Mouse (Mus musculus) heart, adult 2 months (tissue): ENCODE results near the gene Zp1.

Experiments
- CTCF ChIP-seq: fragments of 200-600 bp; IDR thresholded peaks from 2 replicates; pipeline ENCODE4 v1.8.1; 2022; ENCODE audit warnings: antibody characterized with exemption, mild to moderate bottlenecking, moderate library complexity
- POLR2A ChIP-seq: fragments of 200-500 bp; IDR thresholded peaks from 2 replicates; pipeline ENCODE4 v1.6.1; 2011; ENCODE audit warnings: mild to moderate bottlenecking, low read depth, low read length, control low read depth; ENCODE audit not compliant: insufficient read depth

DNA sequence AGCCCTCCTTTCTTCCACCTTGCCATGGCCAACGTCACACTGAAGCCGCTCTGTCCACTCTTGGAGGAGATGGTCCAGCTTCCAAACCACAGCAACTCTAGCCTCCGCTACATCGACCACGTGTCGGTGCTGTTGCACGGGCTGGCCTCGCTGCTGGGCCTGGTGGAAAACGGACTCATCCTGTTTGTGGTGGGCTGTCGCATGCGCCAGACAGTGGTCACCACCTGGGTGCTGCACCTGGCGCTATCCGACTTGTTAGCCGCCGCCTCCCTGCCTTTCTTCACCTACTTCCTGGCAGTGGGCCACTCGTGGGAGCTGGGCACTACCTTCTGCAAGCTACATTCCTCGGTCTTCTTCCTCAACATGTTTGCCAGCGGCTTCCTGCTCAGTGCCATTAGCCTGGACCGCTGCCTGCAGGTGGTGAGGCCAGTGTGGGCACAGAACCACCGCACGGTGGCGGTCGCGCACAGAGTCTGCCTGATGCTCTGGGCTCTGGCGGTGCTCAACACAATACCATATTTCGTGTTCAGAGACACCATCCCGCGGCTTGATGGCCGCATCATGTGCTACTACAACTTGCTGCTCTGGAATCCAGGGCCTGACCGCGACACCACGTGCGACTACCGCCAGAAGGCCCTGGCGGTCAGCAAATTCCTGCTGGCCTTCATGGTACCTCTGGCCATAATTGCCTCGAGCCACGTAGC lies 19.8 kb upstream of the Zp1 start:
- TF ChIP-seq POLR2A = no peak
- TF ChIP-seq CTCF = peak; percentile 75
